Mouse (Mus musculus) midbrain, postnatal 0 days (tissue): ENCODE data around the gene Klk1b27. TPM values are rescaled to one million over a fixed set of nuclear protein-coding genes. Genes with fewer than 3 reads are reported as not detected.
"Not testable (repeated sequence)": the region's sequence is repeated elsewhere in the genome, so short reads cannot be mapped to it uniquely, and the experiment has no call there.

ENCODE experiments used
- ATAC-seq: fragments of 200-750 bp; cut with Nextera tagmentation; 2 replicates; pipeline ENCODE4 v1.8.0; 2017; ENCODE audit warnings: moderate number of reproducible peaks, mild to moderate bottlenecking, moderate TSS enrichment, moderate library complexity; ENCODE audit not compliant: low FRiP score
- DNase-seq: peaks from one replicate; pipeline ENCODE4 v3.0.0-alpha.2; 2015; ENCODE audit warnings: low spot score
- H3K27ac ChIP-seq: fragments of 300-500 bp; sonication (generic); 2 replicates; pipeline ENCODE4 v1.5.1; 2014; ENCODE audit warnings: low read depth, mild to moderate bottlenecking, low read length, mixed read lengths
- H3K27me3 ChIP-seq: fragments of 300-500 bp; sonication (generic); 2 replicates; pipeline ENCODE4 v1.6.1; 2014; ENCODE audit warnings: low read length, control low read depth, mixed read lengths; ENCODE audit not compliant: insufficient read depth
- H3K36me3 ChIP-seq: fragments of 300-500 bp; sonication (generic); 2 replicates; pipeline ENCODE4 v1.6.1; 2014; ENCODE audit warnings: low read length, control low read depth, mixed read lengths; ENCODE audit not compliant: insufficient read depth
- H3K4me1 ChIP-seq: fragments of 300-500 bp; sonication (generic); 2 replicates; pipeline ENCODE4 v1.6.1; 2014; ENCODE audit warnings: mild to moderate bottlenecking, control low read depth, antibody characterized with exemption, low read length, mixed read lengths; ENCODE audit not compliant: insufficient read depth
- H3K4me2 ChIP-seq: fragments of 300-500 bp; sonication (generic); 2 replicates; pipeline ENCODE4 v1.6.1; 2014; ENCODE audit warnings: low read depth, mild to moderate bottlenecking, low read length, mixed read lengths; ENCODE audit not compliant: poor library complexity, severe bottlenecking
- H3K4me3 ChIP-seq: fragments of 300-500 bp; sonication (generic); 2 replicates; pipeline ENCODE4 v1.5.1; 2014; ENCODE audit warnings: low read depth, mild to moderate bottlenecking, low read length, moderate library complexity
- H3K9ac ChIP-seq: fragments of 300-500 bp; sonication (generic); replicated peaks from 2 replicates; pipeline ENCODE4 v1.6.1; 2014; ENCODE audit warnings: mild to moderate bottlenecking, low read length, moderate library complexity, mixed read lengths; ENCODE audit not compliant: poor library complexity, severe bottlenecking
- H3K9me3 ChIP-seq: fragments of 300-500 bp; sonication (generic); 2 replicates; pipeline ENCODE4 v1.6.1; 2016; ENCODE audit warnings: low read length, control low read depth
- CTCF ChIP-seq: IDR thresholded peaks from 2 replicates; pipeline ENCODE4 v1.5.1; 2016; ENCODE audit warnings: antibody characterized with exemption, mild to moderate bottlenecking
- WGBS: fragments of 180-500 bp; shearing (Covaris S2); extraction: QIAGEN DNeasy Blood & Tissue Kit; methylation state at CpG from one replicate; pipeline ENCODE4 v1.1.7; 2014; 5-methylcytosine and 5-hydroxymethylcytosine counted together
- polyA plus RNA-seq: library from polyadenylated mRNA; unstranded; fragments of >200 nt; fragmentation: Nextera tagmentation; extraction: Ambion mirVana; gene quantifications from 2 replicates; pipeline ENCODE4 v1.2.1, GENCODE M21; 2015
- total RNA-seq: library from RNA; depleted of rRNA; stranded (reverse); fragments of >200 nt; gene quantifications from 2 replicates; pipeline ENCODE4 v1.2.3, GENCODE M21; 2014; rRNA removed

The Klk1b27 gene
- not detected in 2 replicates for total RNA-seq
- polyA plus RNA-seq: not detected in 2 replicates

DNA sequence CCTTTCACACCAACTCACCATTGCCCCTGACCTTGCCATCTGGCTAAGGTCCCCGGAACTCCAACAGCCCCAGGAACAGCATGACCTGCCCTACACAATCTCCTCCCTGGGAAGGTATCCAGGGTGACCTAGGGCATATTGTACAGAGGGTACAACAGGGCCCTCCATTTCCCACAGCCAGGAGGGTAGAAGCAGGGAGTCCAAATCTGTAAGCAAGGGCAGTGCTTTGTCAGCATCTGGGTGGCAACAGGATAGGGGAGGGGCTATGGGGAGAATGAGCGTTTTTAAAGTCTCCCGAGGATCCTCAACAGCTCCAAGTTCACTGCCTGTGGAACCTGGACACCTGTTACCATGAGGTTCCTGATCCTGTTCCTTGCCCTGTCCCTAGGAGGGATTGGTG lies at the start of gene Klk1b27:
Klk1b27 (plus strand) TSS at position 301 of the 400 bp plus-strand sequence.
- not testable (repeated sequence) for DNase-seq, H3K4me3 ChIP-seq, ATAC-seq, H3K4me2 ChIP-seq, H3K9me3 ChIP-seq, H3K27me3 ChIP-seq, H3K4me1 ChIP-seq, H3K9ac ChIP-seq, H3K36me3 ChIP-seq, H3K27ac ChIP-seq
- 75% methylated on average over 3 of the region's 3 CpGs for WGBS

DNA sequence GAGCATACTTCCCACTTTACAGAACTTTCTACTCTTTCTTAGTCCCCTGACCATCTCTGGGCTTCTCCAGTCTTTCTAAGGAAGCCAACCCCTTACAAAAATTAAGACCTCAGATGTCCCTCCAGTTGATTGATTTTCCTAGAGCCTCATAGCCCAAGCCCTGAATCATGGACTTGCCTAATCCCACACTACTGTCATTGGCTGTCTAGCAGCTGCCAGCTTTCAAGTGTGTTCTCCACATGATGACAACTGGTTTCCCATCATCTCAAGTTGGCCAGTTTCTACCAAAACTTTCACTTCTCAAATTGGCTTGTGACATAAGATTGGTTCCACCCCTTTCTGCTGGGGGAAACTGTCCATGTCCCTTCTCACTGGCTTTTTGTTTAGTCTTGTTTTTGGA lies 47.2 kb upstream of the Klk1b27 start:
- Histone ChIP-seq H3K27me3 (no peaks in the 10 kb centered on the region), H3K4me3 (no peak overlapping the region), H3K9ac (no peak overlapping the region), H3K9me3 (no peaks in the 10 kb centered on the region), H3K4me1 (no peaks in the 10 kb centered on the region), H3K36me3 (no peaks in the 10 kb centered on the region), H3K4me2 (no peak overlapping the region), H3K27ac (no peak overlapping the region)
- no peak for DNase-seq
- ATAC-seq: no peak
- no peak for TF ChIP-seq CTCF

DNA sequence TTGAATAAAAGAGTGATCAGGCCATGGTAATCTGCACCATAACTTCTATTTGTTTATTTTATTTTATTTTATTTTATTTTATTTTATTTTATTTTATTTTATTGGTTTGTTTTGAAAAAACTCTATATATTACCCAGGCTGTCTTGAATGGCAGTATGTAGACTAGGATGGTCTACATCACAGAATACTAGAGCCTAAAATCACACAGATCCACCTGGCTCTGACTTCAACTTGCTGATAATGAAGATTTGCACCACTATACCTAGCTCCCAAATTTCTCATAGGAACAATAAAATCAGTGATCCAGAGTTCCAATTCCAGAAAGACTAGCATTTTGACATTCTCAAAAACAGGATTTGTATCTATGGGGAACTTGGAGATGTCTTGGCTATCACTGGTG lies 40.2 kb upstream of the Klk1b27 start, which contains the start of gene Klk1b26:
Klk1b26 (plus strand) TSS at position 301 of the 400 bp plus-strand sequence.
- not testable (repeated sequence) for H3K27ac ChIP-seq, H3K4me1 ChIP-seq, H3K36me3 ChIP-seq, DNase-seq, H3K9ac ChIP-seq, H3K27me3 ChIP-seq, H3K4me2 ChIP-seq, H3K4me3 ChIP-seq, H3K9me3 ChIP-seq, ATAC-seq

DNA sequence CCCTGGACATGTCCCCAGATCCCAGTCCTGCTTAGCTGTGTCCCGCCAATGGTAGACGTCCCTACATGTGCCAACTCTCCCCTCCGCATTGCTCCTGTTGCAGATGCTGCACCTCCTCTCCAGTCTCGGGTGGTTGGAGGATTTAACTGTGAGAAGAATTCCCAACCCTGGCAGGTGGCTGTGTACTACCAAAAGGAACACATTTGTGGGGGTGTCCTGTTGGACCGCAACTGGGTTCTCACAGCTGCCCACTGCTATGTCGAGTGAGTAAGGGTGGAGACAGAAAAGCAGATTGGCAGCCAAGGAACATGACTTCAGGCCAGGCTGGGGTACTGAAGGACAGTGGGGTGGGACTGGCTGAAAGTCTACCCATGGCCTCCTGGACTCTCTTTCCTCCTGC lies 37.4 kb upstream of the Klk1b27 start:
- not testable (repeated sequence) for H3K9me3 ChIP-seq, ATAC-seq, H3K4me2 ChIP-seq, DNase-seq, H3K27ac ChIP-seq, H3K4me3 ChIP-seq, H3K36me3 ChIP-seq, H3K4me1 ChIP-seq, H3K9ac ChIP-seq, H3K27me3 ChIP-seq
- WGBS: 83% methylated on average over 6 of the region's 6 CpGs

DNA sequence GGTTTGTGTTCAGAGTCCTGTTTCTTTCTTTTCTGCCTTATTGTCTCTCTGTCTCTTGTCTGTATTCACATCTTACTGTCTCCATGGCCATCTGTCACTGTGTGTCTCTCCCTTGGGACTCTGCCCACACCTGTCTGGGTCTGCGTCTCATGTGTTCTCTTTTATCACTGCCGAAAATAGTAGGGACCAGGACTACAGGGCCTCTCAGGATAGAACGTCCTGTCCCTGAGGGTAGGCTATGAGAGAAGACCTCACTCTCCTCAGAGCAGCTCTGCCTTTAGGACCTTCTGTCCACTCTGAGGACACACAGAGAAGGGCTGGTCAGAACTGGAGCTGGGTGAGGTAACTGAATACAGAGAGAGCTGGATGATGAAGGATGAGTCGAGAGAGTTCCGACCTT lies 37.0 kb upstream of the Klk1b27 start:
- Histone ChIP-seq H3K4me3 (no peak overlapping the region), H3K27me3 (no peaks in the 10 kb centered on the region), H3K27ac (no peak overlapping the region), H3K9me3 (no peaks in the 10 kb centered on the region), H3K9ac (no peak overlapping the region), H3K4me1 (no peaks in the 10 kb centered on the region), H3K4me2 (no peak overlapping the region), H3K36me3 (no peaks in the 10 kb centered on the region)
- 86% methylated on average over 5 of the region's 5 CpGs for WGBS
- DNase-seq: no peak
- TF ChIP-seq CTCF: no peak
- no peak for ATAC-seq

DNA sequence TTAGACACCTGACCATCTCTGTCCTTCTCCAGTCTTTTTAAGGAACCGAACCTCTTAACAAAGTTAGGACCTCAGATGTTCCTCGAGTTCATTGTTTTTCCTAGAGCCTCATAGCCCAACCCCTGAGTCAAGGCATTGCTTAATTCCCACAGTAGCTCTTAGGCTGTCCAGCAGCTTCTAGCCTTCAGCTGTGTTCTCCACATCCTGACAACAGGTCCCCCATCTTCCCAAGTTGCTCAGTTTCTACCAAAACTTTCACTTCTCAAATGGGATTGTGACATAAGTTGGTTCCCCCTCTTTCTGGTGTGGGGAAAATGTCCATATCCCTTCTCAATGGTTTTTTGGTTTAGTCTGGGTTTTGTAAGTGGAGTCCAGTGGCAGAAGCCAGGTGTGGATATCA lies 20.0 kb downstream of the Klk1b27 start:
- no peaks in the 10 kb centered on the region for H3K36me3 ChIP-seq
- TF ChIP-seq CTCF: no peak
- DNase-seq (no peak), ATAC-seq (no peak)
- H3K4me2 ChIP-seq: no peak overlapping the region
- no peak overlapping the region for H3K27ac ChIP-seq
- no peaks in the 10 kb centered on the region for H3K27me3 ChIP-seq
- no peaks in the 10 kb centered on the region for H3K9me3 ChIP-seq
- H3K4me3 ChIP-seq: no peak overlapping the region
- no peak overlapping the region for H3K9ac ChIP-seq
- WGBS: 81% methylated on average over 2 of the region's 2 CpGs
- no peaks in the 10 kb centered on the region for H3K4me1 ChIP-seq
